Mouse (Mus musculus): ENCODE results near the gene Snrnp35. TPM values are rescaled to one million over a fixed set of nuclear protein-coding genes. Genes with fewer than 3 reads are reported as not detected.

Gene Snrnp35
- total and polyA plus RNA-seq, 2 experiments from 2014 or later: 4.4 to 14.0 TPM

GRCm38 (mm10) chr5:124442628-124443027 lies 40.3 kb upstream of the Snrnp35 start:
- ATAC-seq (ENCODE audit: insufficient read depth, low read depth): no peak
- 60% methylated on average over 2 of the region's 2 CpGs for WGBS
- Histone ChIP-seq H3K9ac (replicated peaks; ENCODE audit: low read depth, low read length) (no peak overlapping the region), H3K27ac (ENCODE audit: low read depth) (no peak overlapping the region), H3K9me3 (replicated peaks; ENCODE audit: control insufficient read depth, low read length) (no peaks in the 10 kb centered on the region), H3K36me3 (replicated peaks; ENCODE audit: control insufficient read depth, insufficient read depth, low read length) (peaks cover 5% of the 10 kb centered on the region; the same call in 1 of the 2 replicates), H3K27me3 (ENCODE audit: control insufficient read depth, insufficient read depth, low read length) (no peaks in the 10 kb centered on the region), H3K4me2 (ENCODE audit: low read depth, low read length) (no peak overlapping the region), H3K4me3 (ENCODE audit: low read depth, low read length) (no peak overlapping the region), H3K4me1 (ENCODE audit: control insufficient read depth, insufficient read depth) (peaks cover 26% of the 10 kb centered on the region)
- DNase-seq (ENCODE audit: low spot score): no peak
- TF ChIP-seq CTCF (IDR thresholded peaks at IDR 0.05; ENCODE audit: low read depth) (no peak), EP300 (IDR thresholded peaks at IDR 0.05; ENCODE audit: low read depth) (no peak)

- H3K27ac ChIP-seq (ENCODE audit: low read depth): peak overlapping the region; percentile 92; the same call in 1 of the 2 replicates
- H3K4me2 ChIP-seq (ENCODE audit: low read depth, low read length): no peak overlapping the region
- H3K9ac ChIP-seq (replicated peaks; ENCODE audit: low read depth, low read length): peak overlapping the region; percentile 94; the same call in 1 of the 2 replicates
Measured at GRCm38 (mm10) chr5:124444208-124444607, 38.7 kb upstream of the Snrnp35 start.

DNA sequence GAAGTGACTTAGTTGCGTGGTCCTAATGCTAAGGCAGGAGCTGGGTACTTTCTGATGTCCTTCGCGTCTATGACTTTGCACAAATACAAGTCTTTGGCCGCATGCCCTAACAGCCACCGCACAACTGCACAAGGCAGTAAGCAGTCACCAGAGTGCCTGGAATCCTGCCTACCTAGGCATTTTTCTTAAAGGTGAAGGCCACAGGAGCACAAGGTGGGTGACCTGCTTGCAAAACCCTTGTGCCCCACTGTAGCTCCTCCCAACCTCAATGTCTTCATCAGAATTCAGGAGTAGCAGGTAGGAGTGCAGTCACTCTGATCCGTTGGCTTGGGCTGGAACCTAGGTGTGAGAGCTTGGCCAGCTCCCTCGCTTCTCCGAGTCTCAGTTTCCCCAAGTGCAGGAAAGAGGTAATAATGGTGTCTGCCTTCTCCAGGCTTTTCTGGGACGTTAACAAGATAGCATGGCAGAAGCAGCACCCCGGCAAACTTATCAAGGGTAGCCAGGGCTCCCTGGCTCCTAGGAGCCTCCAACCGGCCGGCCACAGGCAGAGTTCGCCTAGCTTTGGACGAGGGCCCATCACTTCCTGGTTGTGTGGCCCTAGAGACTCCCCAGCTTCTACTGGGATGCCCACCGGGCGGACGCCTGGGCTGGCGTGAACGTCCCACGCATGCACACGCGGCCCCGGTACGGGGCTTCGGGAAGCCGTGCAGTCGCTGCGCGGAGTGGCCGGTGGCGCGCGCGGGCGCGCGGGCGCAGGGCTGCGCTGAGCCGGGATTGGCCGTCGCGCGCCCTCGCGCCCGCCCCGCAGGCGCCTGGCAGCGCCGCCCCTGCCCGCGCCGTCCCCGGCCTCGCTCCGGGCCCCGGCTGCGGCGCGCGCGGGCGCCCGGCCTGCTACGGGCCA lies 38.0 kb upstream of the Snrnp35 start:
- Histone ChIP-seq H3K4me2 (ENCODE audit: low read depth, low read length) (peak overlapping the region; percentile 99), H3K9me3 (replicated peaks; ENCODE audit: control insufficient read depth, low read length) (no peaks in the 10 kb centered on the region), H3K27ac (ENCODE audit: low read depth) (peak overlapping the region; percentile 92), H3K36me3 (replicated peaks; ENCODE audit: control insufficient read depth, insufficient read depth, low read length) (peaks cover 28% of the 10 kb centered on the region), H3K9ac (replicated peaks; ENCODE audit: low read depth, low read length) (peak overlapping the region; percentile 94), H3K27me3 (ENCODE audit: control insufficient read depth, insufficient read depth, low read length) (no peaks in the 10 kb centered on the region), H3K4me1 (ENCODE audit: control insufficient read depth, insufficient read depth) (peaks cover 26% of the 10 kb centered on the region), H3K4me3 (ENCODE audit: low read depth, low read length) (peak overlapping the region; percentile 91)
- TF ChIP-seq EP300 (IDR thresholded peaks at IDR 0.05; ENCODE audit: low read depth) (no peak), CTCF (IDR thresholded peaks at IDR 0.05; ENCODE audit: low read depth) (no peak)
- 1% methylated on average over 50 of the region's 66 CpGs for WGBS
- ATAC-seq (ENCODE audit: insufficient read depth, low read depth): peak; percentile 82
- DNase-seq (ENCODE audit: low spot score): peak; percentile 64

More at GRCm38 (mm10) chr5:124444208-124444607, 38.7 kb upstream of the Snrnp35 start:
- H3K4me1 ChIP-seq (ENCODE audit: control insufficient read depth, insufficient read depth): peaks cover 26% of the 10 kb centered on the region
- peaks cover 21% of the 10 kb centered on the region for H3K36me3 ChIP-seq (replicated peaks; ENCODE audit: control insufficient read depth, insufficient read depth, low read length)
- 70% methylated on average over 3 of the region's 3 CpGs for WGBS
- H3K9me3 ChIP-seq (replicated peaks; ENCODE audit: control insufficient read depth, low read length): no peaks in the 10 kb centered on the region
- no peak for ATAC-seq (ENCODE audit: insufficient read depth, low read depth)
- no peak for DNase-seq (ENCODE audit: low spot score)
- no peaks in the 10 kb centered on the region for H3K27me3 ChIP-seq (ENCODE audit: control insufficient read depth, insufficient read depth, low read length)
- H3K4me3 ChIP-seq (ENCODE audit: low read depth, low read length): no peak overlapping the region
- no peak for TF ChIP-seq CTCF (IDR thresholded peaks at IDR 0.05; ENCODE audit: low read depth)
- TF ChIP-seq EP300 (IDR thresholded peaks at IDR 0.05; ENCODE audit: low read depth): no peak

DNA sequence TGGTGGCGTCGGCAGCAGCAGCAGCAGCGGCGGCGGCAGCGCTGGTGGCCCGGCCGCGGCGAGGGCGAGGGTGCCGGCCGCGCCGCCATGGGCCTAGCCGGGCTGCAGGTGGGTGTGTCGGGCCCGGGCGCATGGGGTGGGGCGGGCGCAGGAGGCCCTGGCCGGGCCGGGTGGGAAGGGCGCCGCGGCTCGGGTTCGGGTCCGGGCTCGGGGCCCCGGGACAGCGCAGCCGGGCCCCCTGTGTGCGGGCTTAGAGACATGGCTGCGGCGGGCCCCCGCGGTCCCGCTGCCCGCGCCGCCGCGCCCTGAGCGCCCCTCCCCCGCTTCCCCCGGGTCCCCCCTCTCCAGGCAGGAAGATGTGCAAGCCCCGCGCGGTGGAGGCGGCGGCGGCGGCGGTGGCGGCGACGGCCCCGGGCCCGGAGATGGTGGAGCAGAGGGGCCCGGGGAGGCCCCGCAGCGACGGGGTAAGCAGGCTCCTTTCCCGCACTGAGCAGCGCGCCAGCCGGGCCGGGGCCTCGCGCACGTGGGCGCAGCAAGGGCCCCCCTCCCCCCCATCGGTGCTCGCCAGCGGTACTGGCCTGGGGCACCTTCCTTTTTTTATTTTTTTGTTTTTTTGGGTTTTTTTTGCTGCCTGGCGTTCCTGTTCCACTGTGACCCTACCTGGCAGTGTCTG lies 37.2 kb upstream of the Snrnp35 start:
- Histone ChIP-seq H3K27ac (ENCODE audit: low read depth) (peak overlapping the region; percentile 92), H3K36me3 (replicated peaks; ENCODE audit: control insufficient read depth, insufficient read depth, low read length) (peaks cover 36% of the 10 kb centered on the region), H3K27me3 (ENCODE audit: control insufficient read depth, insufficient read depth, low read length) (no peaks in the 10 kb centered on the region), H3K4me2 (ENCODE audit: low read depth, low read length) (peak overlapping the region; percentile 99), H3K4me3 (ENCODE audit: low read depth, low read length) (peak overlapping the region; percentile 91), H3K9ac (replicated peaks; ENCODE audit: low read depth, low read length) (peak overlapping the region; percentile 94), H3K9me3 (replicated peaks; ENCODE audit: control insufficient read depth, low read length) (no peaks in the 10 kb centered on the region), H3K4me1 (ENCODE audit: control insufficient read depth, insufficient read depth) (peaks cover 24% of the 10 kb centered on the region)
- DNase-seq (ENCODE audit: low spot score) (no peak), ATAC-seq (ENCODE audit: insufficient read depth, low read depth) (peak; percentile 40; the same call in 1 of the 2 replicates)
- under 1% methylated on average over 37 of the region's 77 CpGs for WGBS
- 0 out of 2 replicates have a peak, but pooled peaks have one; percentile 25 for TF ChIP-seq EP300 (IDR thresholded peaks at IDR 0.05; ENCODE audit: low read depth)
- no peak for TF ChIP-seq CTCF (IDR thresholded peaks at IDR 0.05; ENCODE audit: low read depth)

GRCm38 (mm10) chr5:124446301-124446881 lies 36.5 kb upstream of the Snrnp35 start:
- peak overlapping the region; percentile 94 for H3K9ac ChIP-seq (replicated peaks; ENCODE audit: low read depth, low read length)
- no peak for TF ChIP-seq EP300 (IDR thresholded peaks at IDR 0.05; ENCODE audit: low read depth)
- peak; percentile 18 for TF ChIP-seq CTCF (IDR thresholded peaks at IDR 0.05; ENCODE audit: low read depth)
- peak overlapping the region; percentile 99 for H3K4me2 ChIP-seq (ENCODE audit: low read depth, low read length)
- H3K27me3 ChIP-seq (ENCODE audit: control insufficient read depth, insufficient read depth, low read length): no peaks in the 10 kb centered on the region
- ATAC-seq (ENCODE audit: insufficient read depth, low read depth): peak; percentile 72
- no peaks in the 10 kb centered on the region for H3K9me3 ChIP-seq (replicated peaks; ENCODE audit: control insufficient read depth, low read length)
- peak; percentile 85 for DNase-seq (ENCODE audit: low spot score)
- peak overlapping the region; percentile 92 for H3K27ac ChIP-seq (ENCODE audit: low read depth)
- peaks cover 42% of the 10 kb centered on the region for H3K36me3 ChIP-seq (replicated peaks; ENCODE audit: control insufficient read depth, insufficient read depth, low read length)
- H3K4me3 ChIP-seq (ENCODE audit: low read depth, low read length): peak overlapping the region; percentile 91
- H3K4me1 ChIP-seq (ENCODE audit: control insufficient read depth, insufficient read depth): peaks cover 21% of the 10 kb centered on the region
- 2% methylated on average over 15 of the region's 15 CpGs for whole genome bisulfite sequencing
